Mouse (Mus musculus): ENCODE measurements around the gene Ube2d1. TPM values are rescaled to one million over a fixed set of nuclear protein-coding genes. Genes with fewer than 3 reads are reported as not detected.

The Ube2d1 gene
- polyA plus RNA-seq, 1 experiment from 2014 or later = 186 TPM

DNA sequence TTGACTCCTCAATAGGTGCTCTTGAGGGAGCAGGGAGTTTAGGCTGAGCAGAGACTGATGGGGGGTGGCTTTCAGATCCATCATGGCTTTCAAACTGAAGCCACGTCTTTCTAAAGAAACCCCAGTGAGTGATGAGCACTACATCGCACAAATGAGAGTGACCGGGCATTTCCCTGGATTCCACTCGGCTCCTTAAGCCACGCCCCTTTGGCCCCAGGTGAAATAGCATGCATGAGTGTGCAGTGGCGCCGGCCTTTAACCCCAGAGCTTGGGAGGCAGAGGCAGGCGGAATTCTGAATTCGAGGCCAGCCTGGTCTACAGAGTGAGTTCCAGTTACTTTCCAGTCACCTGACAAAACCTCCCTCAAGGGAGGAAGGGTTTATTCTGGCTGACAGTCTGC lies 69.1 kb downstream of the Ube2d1 start:
- ATAC-seq (ENCODE audit: low FRiP score) = no peak
- 79% methylated on average over 9 of the region's 9 CpGs for WGBS

More for the DNA sequence above, 69.1 kb downstream of the Ube2d1 start:
- H3K9me3 ChIP-seq = no peaks in the 10 kb centered on the region
- H3K9ac ChIP-seq = no peak overlapping the region
- no peak overlapping the region for H3K4me2 ChIP-seq
- H3K27me3 ChIP-seq = no peaks in the 10 kb centered on the region
- no peak overlapping the region for H3K27ac ChIP-seq
- peaks cover 10% of the 10 kb centered on the region for H3K4me1 ChIP-seq (replicated peaks)
- H3K36me3 ChIP-seq = no peaks in the 10 kb centered on the region
- no peak overlapping the region for H3K4me3 ChIP-seq

Other genes with a start within 250 kb of the Ube2d1 start
- 5.9 TPM in 2 replicates for gene Bicc1, start 125.6 kb downstream of the Ube2d1 start, polyA plus RNA-seq (2015; fragmentation: Nextera tagmentation; extraction: Ambion mirVana)
- 56.1 and 56.5 TPM in 2 replicates for gene Tfam, start 47.0 kb downstream of the Ube2d1 start, polyA plus RNA-seq (2015; fragmentation: Nextera tagmentation; extraction: Ambion mirVana)
- gene Cisd1, start 59.7 kb upstream of the Ube2d1 start, polyA plus RNA-seq (2015; fragmentation: Nextera tagmentation; extraction: Ambion mirVana) = 253 and 266 TPM in 2 replicates
- 16.7 and 16.9 TPM in 2 replicates for gene Ipmk, start 62.5 kb upstream of the Ube2d1 start, polyA plus RNA-seq (2015; fragmentation: Nextera tagmentation; extraction: Ambion mirVana)

Measured in hindbrain, embryonic 13.5 days (tissue).